9 mouse cellular contexts compared by ENCODE assay signal in genomic region chr7:122015734-122016133, GRCm38 (mm10). TPM values are rescaled to one million over a fixed set of nuclear protein-coding genes. Genes with fewer than 3 reads are reported as not detected.
DNase-seq lines count a peak whose midpoint lies in the region; ATAC-seq and TF ChIP-seq lines count a peak whose summit lies in the region.
"Had no signal": no experiment of that assay in that cellular context is flagged by ENCODE, and none has a peak within 500 bp of the region (broad histone marks: within the 10 kb centered on the region; RNA-seq: fewer than 3 reads in every experiment).

No protein-coding gene starts in this region.

- H3K27ac ChIP-seq in heart, postnatal 0 days (ENCODE audit: low read depth): peak overlapping the region; percentile 84
- peak overlapping the region; percentile 83 for H3K27ac ChIP-seq in neural tube, embryonic 11.5 days (ENCODE audit: low read depth, low read length)
- H3K27ac ChIP-seq: macrophage had no signal

- H3K36me3 ChIP-seq in heart, postnatal 0 days (replicated peaks; ENCODE audit: control insufficient read depth, insufficient read depth, low read length): peaks cover 18% of the 10 kb centered on the region
- peaks cover 4% of the 10 kb centered on the region; the same call in 1 of the 2 replicates for H3K36me3 ChIP-seq in neural tube, embryonic 11.5 days (ENCODE audit: control insufficient read depth, insufficient read depth, low read length)

- H3K4me3 ChIP-seq in heart, postnatal 0 days (ENCODE audit: low read depth, low read length): no peak overlapping the region
- peak overlapping the region; percentile 15; the same call in 1 of the 2 replicates for H3K4me3 ChIP-seq in neural tube, embryonic 11.5 days (ENCODE audit: low read depth, low read length)

- H3K4me1 ChIP-seq in heart, postnatal 0 days (ENCODE audit: control insufficient read depth, insufficient read depth): peaks cover 33% of the 10 kb centered on the region
- peaks cover 20% of the 10 kb centered on the region; the same call in 1 of the 2 replicates for H3K4me1 ChIP-seq in neural tube, embryonic 11.5 days (ENCODE audit: control insufficient read depth, insufficient read depth, low read length)

- no peak for TF ChIP-seq EP300 in heart, postnatal 0 days (IDR thresholded peaks at IDR 0.05; ENCODE audit: low read depth)

- 47% methylated on average over 10 of the region's 10 CpGs for WGBS in heart, postnatal 0 days
- 20% methylated on average over 10 of the region's 10 CpGs for WGBS in neural tube, embryonic 11.5 days

- peak overlapping the region; percentile 13; the same call in 1 of the 2 replicates for H3K9ac ChIP-seq in heart, postnatal 0 days (replicated peaks; ENCODE audit: low read depth, low read length)
- H3K9ac ChIP-seq in neural tube, embryonic 11.5 days (ENCODE audit: low read length): peak overlapping the region; percentile 38

- DNase-seq in 3T3-L1 (ENCODE audit: low read depth, low spot score): peak; percentile 46
- DNase-seq in adrenal gland, postnatal 36 days: peak; percentile 48 to 49
- no peak for DNase-seq in heart, postnatal 0 days (ENCODE audit: low spot score)
- peak; percentile 43 for DNase-seq in kidney, postnatal 14 days
- DNase-seq in neural tube, embryonic 11.5 days (ENCODE audit: low spot score): peak; percentile 55
- no peak for DNase-seq in layer of hippocampus, postnatal 10 days (ENCODE audit: low spot score in 2 of 2)

- peak overlapping the region; percentile 39 for H3K4me2 ChIP-seq in heart, postnatal 0 days (ENCODE audit: low read depth, low read length)
- H3K4me2 ChIP-seq in neural tube, embryonic 11.5 days (ENCODE audit: low read depth): peak overlapping the region; percentile 23

- no peak for TF ChIP-seq CTCF in heart, postnatal 0 days (IDR thresholded peaks at IDR 0.05; ENCODE audit: low read depth)

- no peaks in the 10 kb centered on the region for H3K27me3 ChIP-seq in heart, postnatal 0 days (ENCODE audit: control insufficient read depth, insufficient read depth, low read length)
- no peaks in the 10 kb centered on the region for H3K27me3 ChIP-seq in neural tube, embryonic 11.5 days (ENCODE audit: control insufficient read depth, insufficient read depth, low read length)

- no peaks in the 10 kb centered on the region for H3K9me3 ChIP-seq in heart, postnatal 0 days (replicated peaks; ENCODE audit: control insufficient read depth, low read length)
- H3K9me3 ChIP-seq in neural tube, embryonic 11.5 days (ENCODE audit: control insufficient read depth, low read length): no peaks in the 10 kb centered on the region

- no peak for ATAC-seq in heart, postnatal 0 days (ENCODE audit: insufficient read depth, low read depth)
- 0 out of 2 replicates have a peak, but pooled peaks have one; percentile 16 for ATAC-seq in neural tube, embryonic 11.5 days (ENCODE audit: insufficient read depth, low FRiP score, low TSS enrichment)
- no peak for ATAC-seq in erythroblast, adult 5-6 weeks (replicated peaks; ENCODE audit: low FRiP score, poor library complexity, severe bottlenecking)
- ATAC-seq in megakaryocyte progenitor cell, adult 5-6 weeks (replicated peaks; ENCODE audit: poor library complexity): no peak

RNA-seq across cellular contexts. Expression of gene Gga2, which starts 5.3 kb away (rescaled TPM):
- 10 to 100 TPM; 16.9 to 17.3 TPM for total RNA-seq in adrenal gland, postnatal 36 days (2021)
- total RNA-seq in heart, postnatal 0 days (2014; rRNA removed; ENCODE audit: low replicate concordance): 51.3 and 79.7 TPM in 2 replicates
- 37.5 and 38.1 TPM in 2 replicates for polyA plus RNA-seq in heart, postnatal 0 days (2015; fragmentation: Nextera tagmentation; extraction: Ambion mirVana)
- polyA plus RNA-seq in neural tube, embryonic 11.5 days (2014; fragmentation: Nextera tagmentation; extraction: Ambion mirVana): 70.4 and 72.5 TPM in 2 replicates
- 3.6 and 5.4 TPM in 2 replicates for total RNA-seq in erythroblast, adult 5-6 weeks (2015; ENCODE audit: low replicate concordance)
- 3.2 and 5.2 TPM in 2 replicates for total RNA-seq in erythroblast, adult 5-6 weeks (2017; ENCODE audit: low replicate concordance)
- total RNA-seq in megakaryocyte progenitor cell, adult 5-6 weeks (2015): 17.1 and 20.0 TPM in 2 replicates
- total RNA-seq in megakaryocyte progenitor cell, adult 5-6 weeks (2017): 19.7 and 21.4 TPM in 2 replicates
- total RNA-seq in layer of hippocampus, postnatal 10 days (2021): 10 to 100 TPM; 34.1 to 36.0 TPM

RNA-seq across cellular contexts. Expression of gene Cog7, which starts 34.2 kb away (rescaled TPM):
- 10 to 100 TPM; 27.0 to 31.6 TPM for total RNA-seq in adrenal gland, postnatal 36 days (2021)
- total RNA-seq in heart, postnatal 0 days (2014; rRNA removed; ENCODE audit: low replicate concordance): 19.3 and 20.4 TPM in 2 replicates
- polyA plus RNA-seq in heart, postnatal 0 days (2015; fragmentation: Nextera tagmentation; extraction: Ambion mirVana): 10.5 and 12.4 TPM in 2 replicates
- 18.9 and 19.5 TPM in 2 replicates for polyA plus RNA-seq in neural tube, embryonic 11.5 days (2014; fragmentation: Nextera tagmentation; extraction: Ambion mirVana)
- total RNA-seq in erythroblast, adult 5-6 weeks (2015; ENCODE audit: low replicate concordance): 0.19 and 4.4 TPM in 2 replicates
- total RNA-seq in erythroblast, adult 5-6 weeks (2017; ENCODE audit: low replicate concordance): 2.5 and 4.2 TPM in 2 replicates
- 15.1 and 17.9 TPM in 2 replicates for total RNA-seq in megakaryocyte progenitor cell, adult 5-6 weeks (2015)
- 16.7 and 19.2 TPM in 2 replicates for total RNA-seq in megakaryocyte progenitor cell, adult 5-6 weeks (2017)
- total RNA-seq in layer of hippocampus, postnatal 10 days (2021): 10 to 100 TPM; 33.7 to 34.6 TPM

RNA-seq across cellular contexts. Expression of gene Ubfd1, which starts 51.2 kb away (rescaled TPM):
- 10 to 100 TPM; 49.5 to 63.8 TPM for total RNA-seq in adrenal gland, postnatal 36 days (2021)
- total RNA-seq in heart, postnatal 0 days (2014; rRNA removed; ENCODE audit: low replicate concordance): 54.7 and 65.5 TPM in 2 replicates
- polyA plus RNA-seq in heart, postnatal 0 days (2015; fragmentation: Nextera tagmentation; extraction: Ambion mirVana): 22.6 and 25.5 TPM in 2 replicates
- polyA plus RNA-seq in neural tube, embryonic 11.5 days (2014; fragmentation: Nextera tagmentation; extraction: Ambion mirVana): 98.6 and 110 TPM in 2 replicates
- 6.7 and 9.8 TPM in 2 replicates for total RNA-seq in erythroblast, adult 5-6 weeks (2015; ENCODE audit: low replicate concordance)
- total RNA-seq in erythroblast, adult 5-6 weeks (2017; ENCODE audit: low replicate concordance): 5.5 and 7.7 TPM in 2 replicates
- 36.5 and 37.1 TPM in 2 replicates for total RNA-seq in megakaryocyte progenitor cell, adult 5-6 weeks (2015)
- total RNA-seq in megakaryocyte progenitor cell, adult 5-6 weeks (2017): 30.7 and 35.9 TPM in 2 replicates
- total RNA-seq in layer of hippocampus, postnatal 10 days (2021): 10 to 100 TPM; 71.6 to 71.8 TPM

RNA-seq across cellular contexts. Expression of gene Ears2, which starts 51.3 kb away (rescaled TPM):
- total RNA-seq in adrenal gland, postnatal 36 days (2021): 10 to 100 TPM; 19.0 to 25.5 TPM
- 54.3 and 60.1 TPM in 2 replicates for total RNA-seq in heart, postnatal 0 days (2014; rRNA removed; ENCODE audit: low replicate concordance)
- polyA plus RNA-seq in heart, postnatal 0 days (2015; fragmentation: Nextera tagmentation; extraction: Ambion mirVana): 27.8 and 29.2 TPM in 2 replicates
- polyA plus RNA-seq in neural tube, embryonic 11.5 days (2014; fragmentation: Nextera tagmentation; extraction: Ambion mirVana): 13.0 and 14.2 TPM in 2 replicates
- 0.42 TPM in 1 of 2 replicates, not detected in the other for total RNA-seq in erythroblast, adult 5-6 weeks (2015; ENCODE audit: low replicate concordance)
- total RNA-seq in erythroblast, adult 5-6 weeks (2017; ENCODE audit: low replicate concordance): 0.43 and 0.56 TPM in 2 replicates
- total RNA-seq in megakaryocyte progenitor cell, adult 5-6 weeks (2015): 4.1 and 5.7 TPM in 2 replicates
- 6.6 and 7.7 TPM in 2 replicates for total RNA-seq in megakaryocyte progenitor cell, adult 5-6 weeks (2017)
- total RNA-seq in layer of hippocampus, postnatal 10 days (2021): 1 to 10 TPM; 7.7 to 8.4 TPM

Comparison
In these comparisons a context has a peak if more than half of its experiments do, and no peak if none do; other contexts are left out.
1. DNase-seq: peak in 3T3-L1 (single experiment), adrenal gland, postnatal 36 days (2 of 2), kidney, postnatal 14 days (single experiment) and neural tube, embryonic 11.5 days (single experiment); none in heart, postnatal 0 days (single experiment) and layer of hippocampus, postnatal 10 days (0 of 2).